Mouse (Mus musculus): ENCODE measurements around the gene Cdh18.
A peak's percentile ranks its signal among the peaks of the same experiment; 100 is the strongest.
"Not testable (repeated sequence)": the region's sequence is repeated elsewhere in the genome, so short reads cannot be mapped to it uniquely, and the experiment has no call there.

Cdh18 gene

DNA sequence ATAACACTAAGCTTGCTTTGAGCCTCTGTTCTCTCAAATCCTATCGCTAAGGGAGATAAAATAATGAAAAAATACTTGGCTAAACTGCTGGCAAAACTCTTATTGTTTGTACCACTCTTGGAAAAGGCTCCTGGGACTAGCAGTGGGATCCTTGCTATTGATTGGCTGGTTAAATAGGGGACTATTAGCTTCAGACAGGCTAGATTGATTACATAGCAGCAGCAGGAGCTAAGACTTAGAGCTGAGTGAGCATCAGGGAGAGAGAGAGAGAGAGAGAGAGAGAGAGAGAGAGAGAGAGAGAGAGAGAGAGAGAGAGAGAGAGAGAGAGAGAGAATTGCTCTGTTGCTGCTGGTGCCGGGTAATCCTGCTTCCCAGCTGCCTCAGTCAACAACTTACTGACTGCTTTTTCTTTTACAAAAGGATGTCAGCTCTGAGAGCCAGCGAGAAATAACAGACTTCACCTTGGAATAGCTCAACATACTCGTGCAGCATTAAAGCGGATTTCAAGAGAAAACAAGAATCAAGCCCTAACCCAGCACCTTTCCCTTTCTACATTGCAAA is at the start of gene Cdh18:
Gene Cdh18, plus strand, starts transcription at position 312 of the 561 bp plus-strand sequence.
- DNase-seq, result no peak

DNA sequence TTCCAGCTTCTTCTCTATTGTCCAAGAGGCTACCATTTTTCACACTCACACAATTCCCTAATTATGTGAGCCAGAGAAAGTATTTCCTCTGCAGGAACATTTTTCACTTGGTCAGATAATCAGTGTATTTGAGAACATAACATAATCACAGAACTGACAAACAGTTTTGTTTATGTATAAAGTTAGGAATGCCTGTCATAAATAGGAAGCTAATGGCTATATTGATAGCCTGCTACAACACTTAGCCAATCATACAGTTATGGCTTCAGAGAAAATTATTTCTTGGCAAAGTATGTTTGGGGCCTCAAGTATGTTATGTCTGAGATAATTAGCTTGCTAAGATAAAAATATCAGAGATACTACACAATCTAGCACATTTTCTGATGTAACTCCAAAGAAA is 37.6 kb upstream of the Cdh18 start:
- DNase-seq, result no peak

- no peak for DNase-seq
Measured at GRCm38 (mm10) chr15:22535828-22536227, 13.0 kb upstream of the Cdh18 start.

- DNase-seq, result no peak
Measured at GRCm38 (mm10) chr15:22577974-22578616, 29.3 kb downstream of the Cdh18 start.

- DNase-seq, result no peak
Measured at GRCm38 (mm10) chr15:22578617-22578990, 29.8 kb downstream of the Cdh18 start.

DNA sequence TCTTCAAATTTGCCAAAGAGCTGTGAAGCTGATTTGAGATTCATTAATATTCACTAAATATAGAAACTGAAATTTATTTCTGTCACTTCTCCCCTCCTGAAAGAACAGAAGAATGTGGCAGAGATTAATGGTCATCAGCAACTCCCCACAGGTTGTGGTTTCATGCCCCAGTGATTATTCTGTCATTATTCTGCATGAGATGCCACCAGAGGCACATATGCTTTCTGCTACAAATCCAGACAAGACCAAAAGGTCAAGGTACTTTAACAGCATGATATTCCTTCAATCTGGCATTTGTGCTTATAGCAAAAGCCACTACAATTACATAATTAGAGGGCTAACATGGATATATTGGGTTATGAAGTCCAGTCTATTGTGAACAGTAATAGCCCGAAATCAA is 35.8 kb downstream of the Cdh18 start:
- DNase-seq, result peak; percentile 40 to 77

- DNase-seq, result peak; percentile 37 to 72
Measured at GRCm38 (mm10) chr15:22716376-22716775, 167.6 kb downstream of the Cdh18 start.

DNA sequence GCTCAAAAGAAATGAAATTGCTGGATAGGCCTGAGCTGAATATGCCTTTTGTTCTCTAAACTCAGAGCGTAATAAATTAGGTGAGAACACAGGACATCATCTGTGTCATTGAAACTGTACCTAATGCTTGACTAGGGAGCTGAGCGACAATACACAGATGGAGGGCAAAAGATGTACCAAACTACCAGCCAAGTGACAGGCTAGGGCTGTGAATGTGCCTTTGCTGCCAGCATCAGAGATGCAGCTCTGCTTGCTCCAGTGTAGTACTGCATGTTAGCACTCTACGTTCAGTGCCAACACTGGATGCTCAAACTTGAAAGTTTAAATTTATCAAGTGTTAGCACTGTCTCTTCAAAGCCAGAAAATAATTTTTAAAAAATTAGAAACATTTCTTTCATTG is 168.9 kb downstream of the Cdh18 start:
- peak; percentile 60 to 71 for DNase-seq

- peak; percentile 26 to 81 for DNase-seq
Measured at GRCm38 (mm10) chr15:22726574-22726973, 177.8 kb downstream of the Cdh18 start.

DNA sequence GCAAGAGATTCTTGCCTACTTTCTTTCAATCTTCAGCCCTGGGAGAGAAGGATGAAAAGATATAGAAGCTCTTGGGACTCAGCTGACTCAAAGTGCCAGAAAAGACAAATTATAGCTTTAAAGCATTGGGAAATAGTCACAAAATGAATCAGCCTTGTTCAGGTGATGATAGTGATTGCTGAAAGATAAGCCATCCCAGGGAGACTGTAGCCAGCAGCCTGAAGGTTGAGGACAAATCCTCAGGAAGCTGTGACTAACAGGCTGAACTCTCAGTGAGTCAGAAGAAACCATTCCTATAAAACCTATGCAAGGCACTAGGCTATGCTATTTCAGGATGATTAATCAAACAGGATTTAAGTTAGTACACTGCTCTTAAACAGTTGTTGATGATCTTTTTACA is 184.2 kb downstream of the Cdh18 start:
- DNase-seq, result no peak

DNA sequence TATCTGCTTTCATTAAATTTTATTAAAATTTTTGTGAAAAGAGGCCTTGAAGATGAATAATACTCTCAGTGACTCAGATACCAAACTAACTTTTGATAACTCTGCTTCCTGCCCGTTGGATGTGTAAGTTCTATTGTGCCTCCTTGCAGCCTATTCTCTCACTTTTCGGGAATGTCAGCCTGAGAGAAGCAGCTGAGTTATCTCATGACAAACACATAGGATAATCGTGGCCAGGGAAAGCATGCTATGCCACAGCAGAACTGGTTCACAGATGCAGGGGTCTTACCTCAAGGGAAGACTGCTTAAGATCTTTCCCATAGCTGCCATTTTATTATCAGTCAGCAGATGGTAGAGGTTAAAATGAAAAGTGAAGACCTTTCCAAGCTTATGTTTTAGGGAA is 187.3 kb downstream of the Cdh18 start:
- no peak for DNase-seq

GRCm38 (mm10) chr15:22761257-22761656 is 212.4 kb downstream of the Cdh18 start:
- not testable (repeated sequence) for DNase-seq

DNA sequence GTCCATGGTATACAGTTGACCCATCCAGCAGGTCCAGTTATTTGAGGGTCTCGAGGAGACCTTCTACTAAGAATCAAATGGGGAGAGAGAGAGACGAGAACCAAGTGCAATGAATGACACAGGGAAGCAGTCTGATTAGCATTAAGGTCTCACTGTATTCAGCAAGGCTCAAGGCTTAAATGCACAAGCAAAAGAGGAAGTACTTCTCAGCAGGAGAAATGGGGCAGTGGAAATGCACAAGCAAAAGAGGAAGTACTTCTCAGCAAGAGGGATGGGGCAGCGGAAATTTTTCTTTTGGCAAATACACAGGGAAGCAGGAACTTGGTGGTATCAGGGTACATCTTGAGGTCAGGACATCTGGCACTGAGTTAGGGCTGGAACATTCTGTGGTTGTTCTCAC is 217.8 kb downstream of the Cdh18 start:
- DNase-seq, result not testable (repeated sequence)

- no peak for DNase-seq
Measured at GRCm38 (mm10) chr15:22776346-22776745, 227.5 kb downstream of the Cdh18 start.

DNA sequence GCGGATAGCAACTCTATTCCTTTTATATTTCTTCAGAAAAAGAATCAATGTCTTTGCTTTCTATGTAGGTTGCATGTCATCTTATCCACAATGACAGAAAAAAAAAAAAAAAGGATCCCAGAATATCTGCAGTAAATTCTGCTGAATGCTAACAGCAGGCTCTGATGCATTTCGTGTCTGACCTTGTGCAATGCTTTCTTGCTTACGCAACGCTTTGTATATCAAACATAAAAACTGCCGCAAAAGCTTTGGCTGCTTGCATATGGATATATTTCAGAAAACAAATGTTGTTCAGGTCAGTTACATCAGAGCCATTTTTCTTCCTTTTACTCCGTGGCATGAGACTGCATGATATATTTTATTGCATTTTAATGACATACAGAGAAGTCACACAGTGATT is 240.9 kb downstream of the Cdh18 start:
- no peak for DNase-seq

DNA sequence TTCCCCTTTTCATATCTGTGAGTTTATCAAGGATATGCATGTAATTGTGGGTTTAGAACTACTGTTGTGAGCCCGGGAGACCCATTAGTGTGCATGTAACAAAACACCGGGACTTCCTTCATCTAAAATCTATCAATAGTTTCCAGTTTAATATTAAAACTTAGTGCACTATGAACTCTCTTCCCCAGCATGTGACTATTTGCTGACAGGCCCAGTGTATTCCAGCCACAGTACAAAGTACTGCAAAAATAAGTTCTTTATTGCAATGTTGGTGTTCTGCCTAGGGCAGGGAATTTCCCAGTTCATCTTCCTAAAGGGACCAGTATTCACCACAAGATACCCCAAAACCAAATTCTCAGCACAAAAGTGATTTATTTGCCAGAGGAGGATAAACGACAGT is 243.0 kb downstream of the Cdh18 start:
- no peak for DNase-seq

DNA sequence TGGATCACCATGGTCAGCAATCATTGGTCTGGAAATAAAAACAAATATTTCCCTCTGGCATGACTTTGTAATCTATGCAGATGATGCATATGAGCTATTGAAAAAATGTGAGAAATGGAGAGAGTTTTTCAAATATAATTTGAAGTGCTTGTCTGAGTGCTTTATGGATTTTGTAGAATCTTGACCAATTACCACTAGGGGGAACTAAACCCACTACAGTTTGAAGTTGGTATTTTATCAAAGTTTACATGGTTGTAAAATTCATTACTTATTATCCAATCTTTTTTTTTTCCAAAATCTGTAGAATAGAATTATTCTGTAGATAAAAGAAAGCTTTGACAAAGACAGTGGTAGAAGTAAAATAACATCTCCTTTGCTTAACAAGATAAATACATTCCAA is 284.3 kb downstream of the Cdh18 start:
- no peak for DNase-seq

DNA sequence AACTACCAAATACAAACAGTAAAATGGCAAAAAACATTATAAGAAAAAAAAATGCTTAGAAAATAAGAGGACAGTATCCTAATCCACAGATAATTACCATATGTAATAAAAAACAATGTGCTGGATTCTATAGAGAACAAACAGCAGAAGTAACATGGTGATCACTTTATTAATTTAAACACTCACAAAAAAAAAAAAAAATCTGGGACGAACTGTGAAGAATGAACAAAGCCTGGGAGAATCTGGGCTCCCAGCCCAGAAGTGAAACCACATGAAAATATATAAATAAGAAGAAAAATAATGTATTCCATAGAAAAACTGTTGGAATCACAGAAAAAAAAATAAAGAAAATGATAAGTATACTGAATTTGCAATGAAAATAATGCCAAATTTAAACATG is 288.4 kb downstream of the Cdh18 start:
- no peak for DNase-seq

- no peak for DNase-seq
Measured at GRCm38 (mm10) chr15:22857704-22858103, 308.9 kb downstream of the Cdh18 start.

DNA sequence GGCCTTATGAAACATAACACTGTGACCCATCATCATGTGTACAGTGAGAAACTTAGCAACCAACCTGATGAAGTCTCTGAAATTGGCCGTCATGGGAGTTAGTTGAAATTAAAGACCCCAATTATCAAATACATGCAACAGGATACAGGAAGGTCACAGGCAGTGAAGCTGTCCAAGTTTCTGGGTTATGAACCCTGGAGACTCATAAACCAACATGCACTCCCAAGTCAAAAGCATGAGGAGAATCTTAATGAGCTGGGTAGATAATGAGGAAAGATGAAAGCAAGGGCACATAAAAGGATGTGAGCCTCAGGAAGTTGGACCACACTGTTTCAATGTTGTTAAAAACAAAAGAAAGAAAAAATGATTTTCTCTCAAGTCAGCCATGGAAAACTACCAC is 321.9 kb downstream of the Cdh18 start:
- DNase-seq, result no peak

- DNase-seq, result no peak
Measured at GRCm38 (mm10) chr15:22897724-22898123, 348.9 kb downstream of the Cdh18 start.

GRCm38 (mm10) chr15:22898208-22898607 is 349.4 kb downstream of the Cdh18 start:
- DNase-seq, result no peak

DNA sequence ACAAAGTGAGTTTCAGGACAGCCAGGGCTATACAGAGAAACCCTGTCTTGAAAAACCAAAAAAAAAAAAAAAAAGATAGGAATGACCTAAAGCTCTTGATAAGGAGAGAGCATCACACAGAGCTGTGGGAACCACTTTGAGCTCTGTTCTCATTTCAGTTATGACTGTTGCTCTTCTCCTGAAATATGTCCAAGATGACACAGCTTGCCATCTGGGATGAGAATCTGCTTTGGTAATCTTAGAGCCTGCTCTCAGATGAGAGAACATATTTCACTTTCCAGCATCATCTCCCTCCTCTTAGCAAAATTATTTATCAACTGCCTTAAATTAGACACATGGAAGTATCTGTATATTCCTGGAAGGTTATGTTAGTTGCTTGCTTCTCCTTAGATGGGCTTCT is 365.6 kb downstream of the Cdh18 start:
- peak; percentile 20 to 63 for DNase-seq

DNA sequence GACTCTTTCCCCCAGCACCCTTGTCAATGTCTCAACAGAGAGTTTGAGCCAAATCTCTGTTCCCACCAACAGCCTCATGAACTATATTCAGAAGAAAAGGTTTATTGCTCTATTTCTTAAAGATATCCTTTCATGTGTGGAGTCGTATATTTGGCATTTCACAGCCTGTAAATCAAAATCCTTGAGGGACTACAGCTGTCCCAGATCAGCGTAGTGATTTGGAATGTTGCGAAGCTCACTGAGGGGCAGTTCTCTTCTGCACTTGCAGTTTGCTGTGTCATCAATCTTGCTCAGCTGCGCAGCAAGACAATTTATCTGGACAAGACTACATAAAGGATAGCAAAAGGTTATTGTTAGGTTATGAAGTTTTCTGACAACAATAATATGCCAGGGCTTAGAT is 385.5 kb downstream of the Cdh18 start:
- no peak for DNase-seq

DNA sequence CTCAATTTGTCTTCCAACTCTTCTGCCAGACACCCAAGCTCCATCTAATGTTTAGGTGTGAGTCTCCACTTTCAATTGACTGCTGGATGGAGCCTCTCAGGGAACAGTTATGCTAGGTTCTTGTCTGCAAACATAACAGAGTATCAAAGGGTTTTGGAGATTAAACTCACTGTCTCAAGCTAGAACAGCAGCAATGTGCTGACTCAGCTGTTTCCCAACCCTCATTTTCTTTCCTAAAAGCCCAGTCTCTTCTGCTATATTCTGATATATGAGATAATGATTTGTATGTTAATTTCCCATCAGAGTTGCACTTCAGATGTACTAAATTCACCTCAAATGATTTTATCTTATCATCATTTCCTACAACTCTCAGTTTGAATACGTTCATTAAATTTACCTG is 398.4 kb downstream of the Cdh18 start:
- DNase-seq, result no peak
